Mouse (Mus musculus) gonadal fat pad, adult 2 months (tissue): ENCODE data around the gene Rnasel. TPM values are rescaled to one million over a fixed set of nuclear protein-coding genes. Genes with fewer than 3 reads are reported as not detected.

ENCODE experiments used
- DNase-seq: peaks from one replicate; pipeline ENCODE4 v3.0.0-alpha.2; 2012; ENCODE audit warnings: low read depth
- polyA plus RNA-seq: library from polyadenylated mRNA; depleted of rRNA; stranded (reverse); fragments of >200 nt; gene quantifications from 2 replicates; pipeline ENCODE4 v1.2.3, GENCODE M21; 2012

Gene Rnasel
- polyA plus RNA-seq, 1 experiment = 8.7 TPM

- no peak for DNase-seq
Observed at GRCm38 (mm10) chr1:153736096-153736495, 13.1 kb upstream of the Rnasel start.

- DNase-seq = no peak
Observed at GRCm38 (mm10) chr1:153737101-153738085, 11.8 kb upstream of the Rnasel start.

GRCm38 (mm10) chr1:153739437-153740015, 9.7 kb upstream of the Rnasel start:
- DNase-seq = no peak

- DNase-seq = no peak
Observed at GRCm38 (mm10) chr1:153740145-153740544, 9.1 kb upstream of the Rnasel start, which contains the start of gene Rgs16. Rgs16 (plus strand) TSS chr1:153740349.

GRCm38 (mm10) chr1:153740775-153741400, 8.3 kb upstream of the Rnasel start:
- DNase-seq = no peak

- DNase-seq = no peak
Observed at GRCm38 (mm10) chr1:153741551-153742316, 7.5 kb upstream of the Rnasel start.

GRCm38 (mm10) chr1:153742374-153743155, 6.7 kb upstream of the Rnasel start:
- no peak for DNase-seq

- DNase-seq = no peak
Observed at GRCm38 (mm10) chr1:153746119-153746670, 3.0 kb upstream of the Rnasel start.

GRCm38 (mm10) chr1:153746728-153747127, 2.5 kb upstream of the Rnasel start:
- no peak for DNase-seq

- no peak for DNase-seq
Observed at GRCm38 (mm10) chr1:153747861-153748530, 1.2 kb upstream of the Rnasel start.

- DNase-seq = no peak
Observed at GRCm38 (mm10) chr1:153748549-153748948, 677 bp upstream of the Rnasel start.

- DNase-seq = no peak
Observed at GRCm38 (mm10) chr1:153750054-153750453, 828 bp downstream of the Rnasel start.

- DNase-seq = no peak
Observed at GRCm38 (mm10) chr1:153751763-153752301, 2.6 kb downstream of the Rnasel start.

- DNase-seq = no peak
Observed at GRCm38 (mm10) chr1:153752521-153752920, 3.3 kb downstream of the Rnasel start.

GRCm38 (mm10) chr1:153753725-153754464, 4.7 kb downstream of the Rnasel start:
- DNase-seq = no peak

- no peak for DNase-seq
Observed at GRCm38 (mm10) chr1:153764136-153764535, 14.9 kb downstream of the Rnasel start.

- DNase-seq = no peak
Observed at GRCm38 (mm10) chr1:153766298-153766697, 17.1 kb downstream of the Rnasel start.

- no peak for DNase-seq
Observed at GRCm38 (mm10) chr1:153767281-153767680, 18.1 kb downstream of the Rnasel start.

GRCm38 (mm10) chr1:153768465-153768864, 19.2 kb downstream of the Rnasel start:
- DNase-seq = no peak
